In the genomic region with DNA sequence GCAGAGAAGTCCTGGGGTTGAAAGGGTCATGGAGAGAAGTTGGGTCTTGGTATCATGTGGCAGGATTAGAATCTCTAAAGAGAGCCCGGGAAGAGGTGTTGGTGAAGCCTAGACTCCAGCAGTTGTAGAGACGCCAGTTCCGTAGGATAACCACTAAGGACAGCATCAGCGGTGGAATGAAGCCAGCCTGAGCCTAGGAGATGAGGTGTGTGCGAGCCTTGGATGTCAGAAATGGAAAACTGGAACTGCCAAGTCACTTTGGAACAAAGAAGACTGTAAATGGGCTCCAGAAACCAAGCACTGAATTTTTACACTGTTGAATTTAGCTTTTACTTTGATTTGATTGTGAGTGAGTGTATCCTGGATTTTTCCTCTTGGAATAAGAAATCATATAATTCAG, we compare ENCODE assay signal across 5 mouse cellular contexts.
"Had no signal": no experiment of that assay in that cellular context is flagged by ENCODE, and none has a peak within 500 bp of the region (broad histone marks: within the 10 kb centered on the region; RNA-seq: fewer than 3 reads in every experiment).

No protein-coding gene starts in this region.

- DNase-seq: kidney, adult 2 months; kidney, postnatal 36 days; lung, postnatal 14 days; midbrain, embryonic 14.5 days; thymus, postnatal 4 days had no signal
